Mouse (Mus musculus) stomach, embryonic 16.5 days (tissue): ENCODE measurements around the gene Gm28551. TPM values are rescaled to one million over a fixed set of nuclear protein-coding genes. Genes with fewer than 3 reads are reported as not detected.
"Not testable (repeated sequence)": the region's sequence is repeated elsewhere in the genome, so short reads cannot be mapped to it uniquely, and the experiment has no call there.

Experiments
- ATAC-seq: fragments of 200-750 bp; cut with Nextera tagmentation; 2 replicates; pipeline ENCODE4 v1.8.0; 2017; ENCODE audit warnings: moderate number of reproducible peaks, moderate TSS enrichment; ENCODE audit not compliant: insufficient read depth, low FRiP score
- H3K27ac ChIP-seq: fragments of 300-500 bp; sonication (generic); 2 replicates; pipeline ENCODE4 v1.5.1; 2014; ENCODE audit warnings: low read length
- H3K27me3 ChIP-seq: fragments of 300-500 bp; sonication (generic); 2 replicates; pipeline ENCODE4 v1.6.1; 2014; ENCODE audit warnings: low read length, control low read depth, mixed read lengths; ENCODE audit not compliant: control insufficient read depth, insufficient read depth
- H3K36me3 ChIP-seq: fragments of 300-500 bp; sonication (generic); 2 replicates; pipeline ENCODE4 v1.6.1; 2014; ENCODE audit warnings: low read length; ENCODE audit not compliant: control insufficient read depth, insufficient read depth
- H3K4me1 ChIP-seq: fragments of 300-500 bp; sonication (generic); 2 replicates; pipeline ENCODE4 v1.6.1; 2014; ENCODE audit warnings: low read length, control low read depth, mixed read lengths; ENCODE audit not compliant: control insufficient read depth, insufficient read depth
- H3K4me2 ChIP-seq: fragments of 300-500 bp; sonication (generic); 2 replicates; pipeline ENCODE4 v1.6.1; 2014; ENCODE audit warnings: low read depth, low read length, mixed read lengths
- H3K4me3 ChIP-seq: fragments of 300-500 bp; sonication (generic); replicated peaks from 2 replicates; pipeline ENCODE4 v1.5.1; 2014; ENCODE audit warnings: mild to moderate bottlenecking, low read length
- H3K9ac ChIP-seq: fragments of 300-500 bp; sonication (generic); 2 replicates; pipeline ENCODE4 v1.6.1; 2014; ENCODE audit warnings: low read length
- H3K9me3 ChIP-seq: fragments of 300-500 bp; sonication (generic); replicated peaks from 2 replicates; pipeline ENCODE4 v1.6.1; 2016; ENCODE audit warnings: low read length, control low read depth; ENCODE audit not compliant: control insufficient read depth
- WGBS: fragments of 180-500 bp; shearing (Covaris S2); extraction: QIAGEN DNeasy Blood & Tissue Kit; methylation state at CpG from one replicate; pipeline ENCODE4 v1.1.7; 2014; 5-methylcytosine and 5-hydroxymethylcytosine counted together
- polyA plus RNA-seq: library from polyadenylated mRNA; unstranded; fragments of >200 nt; fragmentation: Nextera tagmentation; extraction: Ambion mirVana; gene quantifications from 2 replicates; pipeline ENCODE4 v1.2.1, GENCODE M21; 2015

The Gm28551 gene
- polyA plus RNA-seq, 1 experiment from 2014 or later, result 0.84 TPM

DNA sequence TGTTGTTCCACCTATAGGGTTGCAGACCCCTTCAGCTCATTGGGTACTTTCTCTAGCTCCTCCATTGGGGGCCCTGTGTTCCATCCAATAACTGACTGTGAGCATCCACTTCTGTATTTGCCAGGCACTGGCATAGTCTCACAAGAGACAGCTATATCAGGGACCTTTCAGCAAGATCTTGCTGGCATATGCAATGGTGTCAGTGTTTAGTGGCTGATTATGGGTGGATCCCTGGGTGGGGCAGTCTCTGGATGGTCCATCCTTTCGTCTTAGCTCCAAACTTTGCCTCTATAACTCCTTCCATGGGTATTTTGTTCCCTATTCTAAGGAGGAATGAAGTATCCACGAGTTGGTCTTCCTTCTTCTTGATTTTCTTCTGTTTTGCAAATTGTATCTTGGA is 15.1 kb downstream of the Gm28551 start:
- H3K27ac ChIP-seq, H3K4me1 ChIP-seq, H3K9ac ChIP-seq, H3K4me3 ChIP-seq, H3K4me2 ChIP-seq, H3K9me3 ChIP-seq, H3K27me3 ChIP-seq, H3K36me3 ChIP-seq, ATAC-seq: not testable (repeated sequence)
- 65% methylated on average over 2 of the region's 2 CpGs for WGBS

DNA sequence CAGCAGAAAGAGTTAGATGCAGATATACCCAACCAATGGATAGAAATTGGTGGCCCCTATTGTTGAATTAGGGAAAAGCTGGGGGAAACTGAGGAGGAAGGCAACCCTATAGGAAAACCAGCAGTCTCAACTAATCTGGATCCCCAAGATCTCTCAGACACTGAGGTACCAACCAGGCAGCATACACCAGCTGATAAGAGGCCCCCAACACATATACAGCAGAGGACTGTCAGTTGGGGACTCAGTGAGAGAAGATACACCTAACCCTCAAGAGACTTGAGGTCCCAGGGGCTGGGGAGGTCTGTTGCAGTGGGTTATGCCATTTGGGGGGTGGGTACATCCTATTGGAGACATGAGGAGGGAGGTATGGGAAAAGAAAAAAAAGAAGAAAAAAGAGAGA is 17.0 kb downstream of the Gm28551 start:
- no peak for ATAC-seq
- H3K9ac ChIP-seq, result no peak overlapping the region

GRCm38 (mm10) chr1:53333527-53333926 is 18.9 kb downstream of the Gm28551 start:
- not testable (repeated sequence) for H3K9me3 ChIP-seq, H3K9ac ChIP-seq, H3K4me2 ChIP-seq, H3K27me3 ChIP-seq, H3K4me1 ChIP-seq, H3K36me3 ChIP-seq, H3K27ac ChIP-seq, H3K4me3 ChIP-seq, ATAC-seq
- 59% methylated on average over 5 of the region's 5 CpGs for WGBS

More for the DNA sequence above, 17.0 kb downstream of the Gm28551 start:
- no peak overlapping the region for H3K4me2 ChIP-seq
- H3K27me3 ChIP-seq, result no peaks in the 10 kb centered on the region
- no peak overlapping the region for H3K4me3 ChIP-seq
- no peaks in the 10 kb centered on the region for H3K36me3 ChIP-seq
- no peak overlapping the region for H3K27ac ChIP-seq
- H3K4me1 ChIP-seq, result no peaks in the 10 kb centered on the region
- no peaks in the 10 kb centered on the region; the same call in 1 of the 2 replicates for H3K9me3 ChIP-seq

DNA sequence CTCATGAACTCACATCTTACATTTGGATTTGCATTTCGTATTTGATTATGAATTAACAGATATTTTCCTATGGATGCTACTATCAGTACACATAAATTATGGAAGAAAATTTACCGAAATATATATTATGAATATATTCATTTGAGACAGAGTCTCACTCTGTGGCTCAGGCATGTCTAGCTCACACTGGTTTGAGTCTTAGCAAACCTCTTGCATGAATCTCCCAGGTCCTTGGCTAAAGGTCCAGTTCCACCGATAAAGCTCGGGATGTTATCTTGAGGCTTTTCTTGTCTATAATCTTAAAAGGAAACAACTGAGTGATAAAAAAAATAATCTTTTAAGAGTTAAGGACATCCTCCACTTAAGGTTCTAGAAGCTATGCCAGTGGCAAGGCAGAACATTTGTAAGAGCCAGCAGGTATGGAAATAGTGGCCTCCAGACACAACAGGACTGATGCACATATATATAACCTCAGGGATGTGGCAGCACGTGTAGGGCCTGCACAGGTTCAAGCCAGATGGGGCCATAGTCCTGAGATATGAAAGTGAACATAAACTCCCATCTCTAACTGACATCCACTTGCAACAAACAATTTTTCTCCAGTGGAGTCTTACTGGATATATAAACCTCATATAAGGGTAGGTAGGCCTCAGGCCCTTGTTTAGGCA is 27.5 kb downstream of the Gm28551 start:
- H3K4me2 ChIP-seq, result no peak overlapping the region
- no peak overlapping the region for H3K27ac ChIP-seq
- no peak overlapping the region for H3K9ac ChIP-seq
- no peak overlapping the region for H3K4me3 ChIP-seq
- WGBS, result 85% methylated on average over 5 of the region's 5 CpGs
- no peak for ATAC-seq
- H3K4me1 ChIP-seq, result no peaks in the 10 kb centered on the region
- peaks cover 4% of the 10 kb centered on the region; the same call in 1 of the 2 replicates for H3K36me3 ChIP-seq
- H3K27me3 ChIP-seq, result no peaks in the 10 kb centered on the region
- H3K9me3 ChIP-seq, result no peaks in the 10 kb centered on the region

- no peak for ATAC-seq
- 93% methylated on average over 1 of the region's 1 CpGs for WGBS
- Histone ChIP-seq H3K9ac (no peak overlapping the region), H3K27me3 (no peaks in the 10 kb centered on the region), H3K4me1 (no peaks in the 10 kb centered on the region), H3K36me3 (peaks cover 4% of the 10 kb centered on the region; the same call in 1 of the 2 replicates), H3K4me3 (no peak overlapping the region), H3K4me2 (no peak overlapping the region), H3K9me3 (no peaks in the 10 kb centered on the region), H3K27ac (no peak overlapping the region)
Measured at GRCm38 (mm10) chr1:53324277-53324676, 28.2 kb downstream of the Gm28551 start.

DNA sequence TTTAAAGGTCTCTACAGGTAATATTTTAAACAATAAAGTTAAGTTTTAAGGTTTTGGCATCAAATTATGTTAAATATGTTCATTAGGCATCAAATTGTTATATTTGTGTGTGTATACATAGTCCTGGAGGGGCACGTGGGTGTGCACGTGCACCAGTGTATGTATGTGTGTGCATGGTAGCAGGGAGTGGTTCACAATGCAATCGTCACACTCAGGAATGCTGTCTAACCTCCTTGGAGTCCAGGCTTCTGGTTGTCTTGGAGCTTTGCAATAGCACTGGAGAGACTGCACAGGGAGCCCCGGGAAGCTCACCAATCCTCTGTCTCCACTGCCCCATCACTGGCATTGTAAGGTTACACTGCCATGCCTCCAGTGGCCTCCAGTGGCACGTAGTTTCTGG is 29.2 kb downstream of the Gm28551 start:
- Histone ChIP-seq H3K4me1 (no peaks in the 10 kb centered on the region), H3K36me3 (peaks cover 4% of the 10 kb centered on the region; the same call in 1 of the 2 replicates), H3K4me3 (no peak overlapping the region), H3K9ac (no peak overlapping the region), H3K4me2 (no peak overlapping the region), H3K27ac (no peak overlapping the region), H3K9me3 (no peaks in the 10 kb centered on the region), H3K27me3 (no peaks in the 10 kb centered on the region)
- WGBS, result 84% methylated on average over 5 of the region's 5 CpGs
- no peak for ATAC-seq

GRCm38 (mm10) chr1:53321662-53322344 is 30.7 kb downstream of the Gm28551 start:
- no peaks in the 10 kb centered on the region for H3K4me1 ChIP-seq
- H3K9ac ChIP-seq, result no peak overlapping the region
- no peak overlapping the region for H3K4me3 ChIP-seq
- no peaks in the 10 kb centered on the region for H3K9me3 ChIP-seq
- H3K36me3 ChIP-seq, result peaks cover 8% of the 10 kb centered on the region; the same call in 1 of the 2 replicates
- ATAC-seq, result no peak
- WGBS, result 92% methylated on average over 4 of the region's 4 CpGs
- H3K27me3 ChIP-seq, result no peaks in the 10 kb centered on the region
- H3K4me2 ChIP-seq, result no peak overlapping the region
- no peak overlapping the region for H3K27ac ChIP-seq

GRCm38 (mm10) chr1:53312989-53313967 is 39.2 kb downstream of the Gm28551 start, which contains the start of gene Osgepl1:
TSS of gene Osgepl1 (plus strand) at chr1:53313624.
- Histone ChIP-seq H3K27ac (peak within 1 kb of the TSS; percentile 90), H3K4me1 (no peaks in the 10 kb centered on the region; the same call in 1 of the 2 replicates), H3K9me3 (no peaks in the 10 kb centered on the region), H3K4me3 (peak within 1 kb of the TSS; percentile 59), H3K4me2 (peak within 1 kb of the TSS; percentile 64), H3K9ac (peak within 1 kb of the TSS; percentile 80), H3K36me3 (0 out of 2 replicates have a peak, but pooled peaks cover 4% of the 10 kb centered on the region), H3K27me3 (no peaks in the 10 kb centered on the region)
- WGBS, result 2% methylated on average over 27 of the region's 27 CpGs
- ATAC-seq, result peak; percentile 95
